Mouse (Mus musculus) limb, embryonic 15.5 days (tissue): ENCODE measurements around the gene Gna15. TPM values are rescaled to one million over a fixed set of nuclear protein-coding genes. Genes with fewer than 3 reads are reported as not detected.

Source experiments
- ATAC-seq: fragments of 200-750 bp; cut with Nextera tagmentation; 2 replicates; pipeline ENCODE4 v1.8.0; 2017; ENCODE audit warnings: low read depth, moderate TSS enrichment; ENCODE audit not compliant: insufficient number of reproducible peaks, low FRiP score, low TSS enrichment
- H3K27ac ChIP-seq: fragments of 300-500 bp; sonication (generic); 2 replicates; pipeline ENCODE4 v1.5.1; 2015; ENCODE audit warnings: moderate library complexity, mild to moderate bottlenecking, inconsistent platforms
- H3K27me3 ChIP-seq: fragments of 300-500 bp; sonication (generic); 2 replicates; pipeline ENCODE4 v1.6.1; 2015; ENCODE audit warnings: inconsistent platforms
- H3K36me3 ChIP-seq: fragments of 300-500 bp; sonication (generic); 2 replicates; pipeline ENCODE4 v1.6.1; 2015; ENCODE audit warnings: inconsistent platforms
- H3K4me1 ChIP-seq: fragments of 300-500 bp; sonication (generic); 2 replicates; pipeline ENCODE4 v1.6.1; 2015; ENCODE audit warnings: inconsistent platforms
- H3K4me2 ChIP-seq: fragments of 300-500 bp; sonication (generic); 2 replicates; pipeline ENCODE4 v1.6.1; 2015; ENCODE audit warnings: mild to moderate bottlenecking, inconsistent platforms
- H3K4me3 ChIP-seq: fragments of 300-500 bp; sonication (generic); 2 replicates; pipeline ENCODE4 v1.5.1; 2015; ENCODE audit warnings: mild to moderate bottlenecking, inconsistent platforms
- H3K9ac ChIP-seq: fragments of 300-500 bp; sonication (generic); 2 replicates; pipeline ENCODE4 v1.6.1; 2015; ENCODE audit warnings: inconsistent platforms
- H3K9me3 ChIP-seq: fragments of 300-500 bp; sonication (generic); 2 replicates; pipeline ENCODE4 v1.6.1; 2016; ENCODE audit warnings: inconsistent platforms
- WGBS: fragments of 180-500 bp; shearing (Covaris S2); methylation state at CpG from one replicate; pipeline ENCODE4 v1.1.7; 2015; 5-methylcytosine and 5-hydroxymethylcytosine counted together
- microRNA-seq: library from miRNA; unstranded; fragments of <30 nt; microRNA quantifications from one replicate; pipeline ENCODE4, GENCODE M21; 2016
- polyA plus RNA-seq: library from polyadenylated mRNA; unstranded; fragments of >200 nt; fragmentation: Nextera tagmentation; extraction: Ambion mirVana; gene quantifications from 2 replicates; pipeline ENCODE4 v1.2.1, GENCODE M21; 2015

Gna15 gene
- polyA plus RNA-seq, 1 experiment from 2014 or later, result 7.9 TPM

- Histone ChIP-seq H3K9me3 (no peaks in the 10 kb centered on the region), H3K4me2 (no peak overlapping the region), H3K4me1 (peaks cover 23% of the 10 kb centered on the region), H3K27ac (no peak overlapping the region), H3K4me3 (no peak overlapping the region), H3K9ac (no peak overlapping the region), H3K36me3 (no peaks in the 10 kb centered on the region), H3K27me3 (peaks cover 100% of the 10 kb centered on the region)
- no peak for ATAC-seq
- WGBS, result 22% methylated on average over 20 of the region's 20 CpGs
These were observed 63.6 kb downstream of the Gna15 start for GRCm38 (mm10) chr10:81460471-81460870.

GRCm38 (mm10) chr10:81459399-81459798, 64.6 kb downstream of the Gna15 start:
- no peak overlapping the region for H3K27ac ChIP-seq
- H3K27me3 ChIP-seq, result peaks cover 100% of the 10 kb centered on the region
- no peak for ATAC-seq
- H3K9ac ChIP-seq, result no peak overlapping the region
- H3K36me3 ChIP-seq, result no peaks in the 10 kb centered on the region
- WGBS, result 50% methylated on average over 21 of the region's 21 CpGs
- peaks cover 13% of the 10 kb centered on the region for H3K4me1 ChIP-seq
- H3K9me3 ChIP-seq, result no peaks in the 10 kb centered on the region
- no peak overlapping the region for H3K4me3 ChIP-seq
- no peak overlapping the region for H3K4me2 ChIP-seq

DNA sequence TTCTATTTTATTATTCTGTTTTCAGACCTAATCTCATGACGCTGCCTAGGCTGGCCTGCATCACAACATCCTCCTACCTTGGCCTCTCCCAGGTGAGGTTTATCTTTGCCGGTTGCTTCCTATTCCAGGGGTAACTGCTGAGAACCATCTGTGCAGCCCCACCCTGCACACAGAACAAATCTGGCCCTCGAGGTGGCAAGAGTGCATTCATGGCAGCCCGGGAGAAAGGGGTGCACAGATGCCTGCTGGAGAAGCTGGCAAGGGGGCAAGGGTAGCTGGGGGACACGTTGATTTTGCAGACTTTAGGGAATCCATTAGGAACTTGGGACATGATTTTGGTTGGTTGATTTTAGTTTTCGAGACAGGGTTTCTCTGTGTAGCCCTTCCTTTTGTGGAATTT, 65.8 kb downstream of the Gna15 start:
- WGBS, result 76% methylated on average over 6 of the region's 6 CpGs
- no peak overlapping the region for H3K9ac ChIP-seq
- no peak for ATAC-seq
- no peak overlapping the region for H3K4me2 ChIP-seq
- no peaks in the 10 kb centered on the region for H3K9me3 ChIP-seq
- H3K27me3 ChIP-seq, result peaks cover 99% of the 10 kb centered on the region
- no peaks in the 10 kb centered on the region for H3K36me3 ChIP-seq
- no peak overlapping the region for H3K4me3 ChIP-seq
- H3K27ac ChIP-seq, result no peak overlapping the region
- H3K4me1 ChIP-seq, result peaks cover 8% of the 10 kb centered on the region

GRCm38 (mm10) chr10:81457624-81458023, 66.4 kb downstream of the Gna15 start:
- WGBS, result 82% methylated on average over 8 of the region's 8 CpGs
- ATAC-seq, result no peak
- no peak overlapping the region for H3K9ac ChIP-seq

GRCm38 (mm10) chr10:81456983-81457563, 67.0 kb downstream of the Gna15 start:
- Histone ChIP-seq H3K36me3 (no peaks in the 10 kb centered on the region), H3K4me2 (no peak overlapping the region), H3K27me3 (peaks cover 99% of the 10 kb centered on the region), H3K9me3 (no peaks in the 10 kb centered on the region), H3K4me1 (peaks cover 17% of the 10 kb centered on the region), H3K4me3 (no peak overlapping the region), H3K27ac (no peak overlapping the region), H3K9ac (no peak overlapping the region)
- no peak for ATAC-seq
- 48% methylated on average over 12 of the region's 12 CpGs for WGBS

More at GRCm38 (mm10) chr10:81457624-81458023, 66.4 kb downstream of the Gna15 start:
- Histone ChIP-seq H3K4me3 (no peak overlapping the region), H3K36me3 (no peaks in the 10 kb centered on the region), H3K4me2 (no peak overlapping the region), H3K9me3 (no peaks in the 10 kb centered on the region), H3K27me3 (peaks cover 99% of the 10 kb centered on the region), H3K27ac (no peak overlapping the region), H3K4me1 (peaks cover 13% of the 10 kb centered on the region)

- H3K4me3 ChIP-seq, result no peak within 1 kb of the TSS
- no peaks in the 10 kb centered on the region for H3K9me3 ChIP-seq
- H3K9ac ChIP-seq, result no peak within 1 kb of the TSS
- H3K27me3 ChIP-seq, result peaks cover 99% of the 10 kb centered on the region
- H3K4me1 ChIP-seq, result peaks cover 11% of the 10 kb centered on the region
- no peak within 1 kb of the TSS for H3K4me2 ChIP-seq
- no peaks in the 10 kb centered on the region for H3K36me3 ChIP-seq
- no peak within 1 kb of the TSS for H3K27ac ChIP-seq
- ATAC-seq, result no peak
- 56% methylated on average over 28 of the region's 28 CpGs for WGBS
These were observed 68.7 kb downstream of the Gna15 start, which contains the start of gene Nfic for GRCm38 (mm10) chr10:81455181-81455895. Nfic (minus strand) TSS chr10:81455635.

- no peak overlapping the region for H3K4me3 ChIP-seq
- H3K36me3 ChIP-seq, result no peaks in the 10 kb centered on the region
- ATAC-seq, result no peak
- H3K27ac ChIP-seq, result no peak overlapping the region
- H3K9ac ChIP-seq, result no peak overlapping the region
- peaks cover 92% of the 10 kb centered on the region for H3K27me3 ChIP-seq
- 72% methylated on average over 2 of the region's 2 CpGs for WGBS
- no peak overlapping the region for H3K4me2 ChIP-seq
- H3K4me1 ChIP-seq, result peaks cover 11% of the 10 kb centered on the region
- no peaks in the 10 kb centered on the region for H3K9me3 ChIP-seq
These were observed 69.9 kb downstream of the Gna15 start for GRCm38 (mm10) chr10:81454106-81454505.

DNA sequence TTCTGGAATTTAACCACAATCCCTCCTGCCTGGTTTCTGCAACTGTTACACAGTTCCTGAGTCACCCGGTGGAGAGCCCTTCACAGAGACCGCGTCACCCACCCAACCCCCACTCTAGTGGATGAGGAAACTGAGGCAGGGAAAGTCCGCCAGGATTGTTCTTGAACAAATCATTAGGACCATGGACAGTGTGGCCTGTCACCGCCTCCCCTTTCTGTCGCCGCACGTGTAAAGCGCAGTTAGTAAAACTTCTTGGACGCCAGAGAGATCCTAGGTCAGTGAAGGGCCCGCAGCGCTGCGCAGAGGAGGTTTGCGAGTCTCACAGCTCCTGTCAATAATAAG, 71.1 kb downstream of the Gna15 start:
- H3K27me3 ChIP-seq, result peaks cover 83% of the 10 kb centered on the region
- H3K27ac ChIP-seq, result no peak overlapping the region
- WGBS, result 2% methylated on average over 14 of the region's 14 CpGs
- no peak overlapping the region for H3K9ac ChIP-seq
- no peaks in the 10 kb centered on the region for H3K9me3 ChIP-seq
- no peak overlapping the region for H3K4me2 ChIP-seq
- H3K36me3 ChIP-seq, result no peaks in the 10 kb centered on the region
- no peak overlapping the region for H3K4me3 ChIP-seq
- H3K4me1 ChIP-seq, result peaks cover 11% of the 10 kb centered on the region
- no peak for ATAC-seq

Small RNA genes lying within 50 kb of the gene (microRNA-seq; reads per million reads assigned to microRNA genes)
- not detected for gene Gm25595

Other genes starting within 250 kb of the Gna15 start
- gene Tjp3, start 232.6 kb downstream of the Gna15 start, polyA plus RNA-seq, result 8.4 and 9.9 TPM in 2 replicates
- gene Pip5k1c, start 231.3 kb downstream of the Gna15 start, polyA plus RNA-seq, result 44.8 and 48.1 TPM in 2 replicates
- 37.3 and 39.3 TPM in 2 replicates for gene Cactin, start 203.1 kb downstream of the Gna15 start, polyA plus RNA-seq
- gene Tbxa2r, start 195.5 kb downstream of the Gna15 start, polyA plus RNA-seq, result 11.9 and 12.8 TPM in 2 replicates
- gene Gipc3, start 181.0 kb downstream of the Gna15 start, polyA plus RNA-seq, result 0.04 and 0.07 TPM in 2 replicates
- 86.0 and 89.9 TPM in 2 replicates for gene Hmg20b, start 173.7 kb downstream of the Gna15 start, polyA plus RNA-seq
- gene Mfsd12, start 166.7 kb downstream of the Gna15 start, polyA plus RNA-seq, result 13.3 and 13.4 TPM in 2 replicates
- gene 4930404N11Rik, start 158.4 kb downstream of the Gna15 start, polyA plus RNA-seq, result 0.60 and 1.6 TPM in 2 replicates
- gene Fzr1, start 145.7 kb downstream of the Gna15 start, polyA plus RNA-seq, result 82.2 and 90.9 TPM in 2 replicates
- gene Dohh, start 139.8 kb downstream of the Gna15 start, polyA plus RNA-seq, result 79.8 and 88.7 TPM in 2 replicates
- 2.1 and 3.1 TPM in 2 replicates for gene Gm48551, start 139.8 kb downstream of the Gna15 start, polyA plus RNA-seq
- 0.51 and 1.7 TPM in 2 replicates for gene Gm48552, start 135.2 kb downstream of the Gna15 start, polyA plus RNA-seq
- gene Smim24, start 131.2 kb downstream of the Gna15 start, polyA plus RNA-seq, result 2.9 and 3.6 TPM in 2 replicates
- 138 and 146 TPM in 2 replicates for gene Nfic, start 68.6 kb downstream of the Gna15 start, polyA plus RNA-seq
- 1.1 and 1.3 TPM in 2 replicates for gene Celf5, start 41.5 kb downstream of the Gna15 start, polyA plus RNA-seq
- 94.0 and 95.1 TPM in 2 replicates for gene Ncln, start 27.8 kb downstream of the Gna15 start, polyA plus RNA-seq
- 0.67 and 0.72 TPM in 2 replicates for gene S1pr4, start 24.1 kb downstream of the Gna15 start, polyA plus RNA-seq
- gene Gna11, start 21.0 kb upstream of the Gna15 start, polyA plus RNA-seq, result 80.4 and 81.7 TPM in 2 replicates
- gene Aes, start 35.3 kb upstream of the Gna15 start, polyA plus RNA-seq, result 517 and 519 TPM in 2 replicates
- gene Tle2, start 50.3 kb upstream of the Gna15 start, polyA plus RNA-seq, result 39.7 and 41.7 TPM in 2 replicates
- gene Tle6, start 76.8 kb upstream of the Gna15 start, polyA plus RNA-seq, result 9.9 and 11.7 TPM in 2 replicates
- gene BC025920, start 82.0 kb upstream of the Gna15 start, polyA plus RNA-seq, result 0.81 and 1.0 TPM in 2 replicates
- 41.7 and 42.3 TPM in 2 replicates for gene Sirt6, start 103.6 kb upstream of the Gna15 start, polyA plus RNA-seq
- gene Ankrd24, start 104.3 kb upstream of the Gna15 start, polyA plus RNA-seq, result 8.8 and 11.9 TPM in 2 replicates
- gene Gm10778, start 124.8 kb upstream of the Gna15 start, polyA plus RNA-seq, result 4.2 and 4.6 TPM in 2 replicates
- gene Zfp433, start 180.6 kb upstream of the Gna15 start, polyA plus RNA-seq, result 12.4 and 15.8 TPM in 2 replicates
- gene Gm3055, start 246.9 kb upstream of the Gna15 start, polyA plus RNA-seq, result 7.4 and 7.5 TPM in 2 replicates